Mouse (Mus musculus) c-Kit-negative CD71-positive TER-119-positive erythroid progenitor cells, embryonic 14.5 days (primary cell): ENCODE data around the gene Lrrc10.
"Not testable (repeated sequence)": the region's sequence is repeated elsewhere in the genome, so short reads cannot be mapped to it uniquely, and the experiment has no call there.

Experiments used
- DNase-seq: peaks from one replicate; pipeline ENCODE4 v3.0.0-alpha.2; 2013; ENCODE audit warnings: low read depth, low spot score

Lrrc10 gene

GRCm38 (mm10) chr10:117045175-117046056 lies at the start of gene Lrrc10:
Gene Lrrc10 (plus strand): TSS chr10:117045341.
- DNase-seq, result no peak

GRCm38 (mm10) chr10:116995584-116996235 lies 49.4 kb upstream of the Lrrc10 start:
- no peak for DNase-seq

- DNase-seq, result no peak
These were observed 48.9 kb upstream of the Lrrc10 start for GRCm38 (mm10) chr10:116996236-116996600.

GRCm38 (mm10) chr10:116998716-116999455 lies 46.3 kb upstream of the Lrrc10 start:
- DNase-seq, result no peak

GRCm38 (mm10) chr10:117000975-117001374 lies 44.2 kb upstream of the Lrrc10 start:
- no peak for DNase-seq

GRCm38 (mm10) chr10:117004695-117005094 lies 40.4 kb upstream of the Lrrc10 start:
- DNase-seq, result no peak

- no peak for DNase-seq
These were observed 39.3 kb upstream of the Lrrc10 start for GRCm38 (mm10) chr10:117005707-117006464.

- no peak for DNase-seq
These were observed 35.5 kb upstream of the Lrrc10 start for GRCm38 (mm10) chr10:117009691-117010090.

- no peak for DNase-seq
These were observed 34.1 kb upstream of the Lrrc10 start for GRCm38 (mm10) chr10:117011047-117011446.

- DNase-seq, result no peak
These were observed 31.3 kb upstream of the Lrrc10 start for GRCm38 (mm10) chr10:117013689-117014390.

GRCm38 (mm10) chr10:117014565-117014964 lies 30.6 kb upstream of the Lrrc10 start:
- no peak for DNase-seq

GRCm38 (mm10) chr10:117018281-117018840 lies 26.8 kb upstream of the Lrrc10 start:
- DNase-seq, result no peak

- DNase-seq, result no peak
These were observed 24.0 kb upstream of the Lrrc10 start for GRCm38 (mm10) chr10:117021020-117021754.

- no peak for DNase-seq
These were observed 21.4 kb upstream of the Lrrc10 start for GRCm38 (mm10) chr10:117023693-117024092.

- not testable (repeated sequence) for DNase-seq
These were observed 19.4 kb upstream of the Lrrc10 start for GRCm38 (mm10) chr10:117025776-117026175.

- no peak for DNase-seq
These were observed 19.0 kb upstream of the Lrrc10 start for GRCm38 (mm10) chr10:117026176-117026575.

GRCm38 (mm10) chr10:117031160-117031559 lies 14.0 kb upstream of the Lrrc10 start:
- no peak for DNase-seq

- peak; percentile 42 for DNase-seq
These were observed 11.4 kb upstream of the Lrrc10 start for GRCm38 (mm10) chr10:117033785-117034184.

GRCm38 (mm10) chr10:117040355-117040754 lies 4.8 kb upstream of the Lrrc10 start:
- no peak for DNase-seq

- no peak for DNase-seq
These were observed 2.8 kb upstream of the Lrrc10 start for GRCm38 (mm10) chr10:117042295-117042694.
